Comparison of ENCODE assay signal across 19 mouse cellular contexts in genomic region chr8:35061048-35061447, GRCm38 (mm10).
DNase-seq lines count a peak whose midpoint lies in the region; ATAC-seq and TF ChIP-seq lines count a peak whose summit lies in the region.
"Had no signal": no experiment of that assay in that cellular context is flagged by ENCODE, and none has a peak within 500 bp of the region (broad histone marks: within the 10 kb centered on the region; RNA-seq: fewer than 3 reads in every experiment).

No protein-coding gene starts in this region.

- no peaks in the 10 kb centered on the region for H3K79me2 ChIP-seq in myocyte (ENCODE audit: control insufficient read depth, insufficient read depth)

- WGBS in heart, embryonic 11.5 days (ENCODE audit: insufficient replicate concordance) = 73% methylated on average over 5 of the region's 5 CpGs

- H3K27ac ChIP-seq in heart, embryonic 11.5 days (ENCODE audit: low read depth, low read length) = no peak overlapping the region

- no peaks in the 10 kb centered on the region for H3K27me3 ChIP-seq in heart, embryonic 11.5 days (ENCODE audit: control insufficient read depth, insufficient read depth, low read length)
- H3K27me3 ChIP-seq in myocyte (ENCODE audit: control insufficient read depth, insufficient read depth, insufficient read length) = no peaks in the 10 kb centered on the region
- H3K27me3 ChIP-seq: CH12.LX, Patski had no signal

- peak; percentile 66 for DNase-seq in heart, adult 11 months
- no peak for DNase-seq in yolk sac, embryonic 10.5 days (ENCODE audit: low spot score)
- DNase-seq: adrenal gland, adult 2 months; adrenal gland, adult 8-10 months; adrenal gland, postnatal 10 days; adrenal gland, postnatal 14 days; adrenal gland, postnatal 25 days; adrenal gland, postnatal 36 days; B cell, adult 2 months; cerebellum, adult 11 months; cerebellum, adult 11-12 months; cerebellum, adult 18-20 months had no signal

- H3K9ac ChIP-seq in heart, embryonic 11.5 days (ENCODE audit: low read depth, low read length) = no peak overlapping the region

- no peak for TF ChIP-seq POLR2A in myocyte (IDR thresholded peaks at IDR 0.05; ENCODE audit: insufficient read length, low read depth)

- no peak for ATAC-seq in heart, embryonic 11.5 days (replicated peaks; ENCODE audit: insufficient number of reproducible peaks, low FRiP score, low TSS enrichment)
- ATAC-seq: activated CD4-positive, CD25-positive, alpha-beta regulatory T cell, adult 4 months; CD4-positive, CD25-positive, alpha-beta regulatory T cell, adult 4 months; Patski had no signal

- no peaks in the 10 kb centered on the region for H3K9me3 ChIP-seq in heart, embryonic 11.5 days (replicated peaks; ENCODE audit: control insufficient read depth, low read length)
- H3K9me3 ChIP-seq: G1E had no signal

- no peaks in the 10 kb centered on the region for H3K4me1 ChIP-seq in heart, embryonic 11.5 days (ENCODE audit: control insufficient read depth, insufficient read depth, low read length)

- H3K36me3 ChIP-seq in heart, embryonic 11.5 days (ENCODE audit: control insufficient read depth, insufficient read depth, low read length) = no peaks in the 10 kb centered on the region
- H3K36me3 ChIP-seq in myocyte (ENCODE audit: control insufficient read depth, insufficient read depth) = no peaks in the 10 kb centered on the region
- H3K36me3 ChIP-seq: G1E had no signal

- no peak overlapping the region for H3K4me3 ChIP-seq in heart, embryonic 11.5 days (ENCODE audit: low read depth, low read length)
- H3K4me3 ChIP-seq in myocyte = no peak overlapping the region

- no peak overlapping the region for H3K4me2 ChIP-seq in heart, embryonic 11.5 days
- H3K4me2 ChIP-seq in myocyte (ENCODE audit: low read depth) = peak overlapping the region; percentile 30

- no peak overlapping the region for H3ac ChIP-seq in myocyte (ENCODE audit: control insufficient read depth, insufficient read length)

TF ChIP-seq in myocyte, 11 proteins besides CTCF, POLR2A, EP300 and RAD21:
- TF ChIP-seq MYOD1 (IDR thresholded peaks at IDR 0.05; ENCODE audit: control insufficient read depth in 1 of 3, insufficient read length in 2 of 3, low read depth in 2 of 3) (peak in 2 of 3 experiments; percentile 58 to 66), USF1 (IDR thresholded peaks at IDR 0.05; ENCODE audit: low read depth) (no peak), MYOG (IDR thresholded peaks at IDR 0.05; ENCODE audit: control insufficient read depth in 1 of 3, insufficient read depth in 1 of 3, insufficient read length in 2 of 3, low read depth in 2 of 3) (peak in 2 of 3 experiments; percentile 32 to 53)
